Mouse (Mus musculus): Measurements from ENCODE around the gene Snx29.

GRCm38 (mm10) chr16:11688281-11689005 lies 365.7 kb downstream of the Snx29 start:
- TF ChIP-seq MAFK (IDR thresholded peaks at IDR 0.05; ENCODE audit: insufficient read depth, low read depth, low read length) = no peak
- TF ChIP-seq CHD2 (IDR thresholded peaks at IDR 0.05; ENCODE audit: low read depth, low read length) = no peak
- no peak for TF ChIP-seq HCFC1 (IDR thresholded peaks at IDR 0.05; ENCODE audit: borderline replicate concordance, insufficient read depth, low read length)
- no peak for TF ChIP-seq ZC3H11A (IDR thresholded peaks at IDR 0.05; ENCODE audit: borderline replicate concordance, low read depth, low read length)
